Mouse (Mus musculus) embryo, embryonic 10 days (tissue): ENCODE results near the gene Klk6.

Source experiments
- DNase-seq: peaks from one replicate; pipeline ENCODE4 v3.0.0-alpha.2; 2015; ENCODE audit warnings: low spot score

Klk6 gene

GRCm38 (mm10) chr7:43821581-43821980, 2.7 kb upstream of the Klk6 start:
- DNase-seq = no peak

GRCm38 (mm10) chr7:43826056-43826455, 1.8 kb downstream of the Klk6 start:
- no peak for DNase-seq

GRCm38 (mm10) chr7:43827706-43828105, 3.4 kb downstream of the Klk6 start:
- DNase-seq = no peak

- no peak for DNase-seq
Observed at GRCm38 (mm10) chr7:43829006-43829405, 4.7 kb downstream of the Klk6 start.

GRCm38 (mm10) chr7:43841701-43842100, 17.4 kb downstream of the Klk6 start, which contains the start of gene Klk5:
Gene Klk5 (plus strand): TSS chr7:43841971.
- no peak for DNase-seq

- DNase-seq = no peak
Observed at GRCm38 (mm10) chr7:43843801-43844200, 19.5 kb downstream of the Klk6 start.

GRCm38 (mm10) chr7:43851616-43852015, 27.3 kb downstream of the Klk6 start:
- no peak for DNase-seq

- DNase-seq = no peak
Observed at GRCm38 (mm10) chr7:43854642-43855380, 30.5 kb downstream of the Klk6 start.

- DNase-seq = no peak
Observed at GRCm38 (mm10) chr7:43855709-43856108, 31.4 kb downstream of the Klk6 start.

GRCm38 (mm10) chr7:43856307-43856706, 32.0 kb downstream of the Klk6 start:
- no peak for DNase-seq

- DNase-seq = no peak
Observed at GRCm38 (mm10) chr7:43857501-43857900, 33.2 kb downstream of the Klk6 start.

- DNase-seq = no peak
Observed at GRCm38 (mm10) chr7:43860411-43860810, 36.1 kb downstream of the Klk6 start.

- peak; percentile 91 for DNase-seq
Observed at GRCm38 (mm10) chr7:43873237-43873636, 48.9 kb downstream of the Klk6 start.

- no peak for DNase-seq
Observed at GRCm38 (mm10) chr7:43873674-43874073, 49.4 kb downstream of the Klk6 start.

GRCm38 (mm10) chr7:43874868-43875375, 50.6 kb downstream of the Klk6 start:
- no peak for DNase-seq

GRCm38 (mm10) chr7:43876444-43876843, 52.1 kb downstream of the Klk6 start:
- peak; percentile 15 for DNase-seq

- no peak for DNase-seq
Observed at GRCm38 (mm10) chr7:43878281-43878680, 54.0 kb downstream of the Klk6 start.

- no peak for DNase-seq
Observed at GRCm38 (mm10) chr7:43880912-43881311, 56.6 kb downstream of the Klk6 start, which contains the start of gene Klk4. Gene Klk4 (plus strand): TSS chr7:43881160.
